Mouse (Mus musculus): ENCODE results near the gene Hoxb3. TPM values are rescaled to one million over a fixed set of nuclear protein-coding genes. Genes with fewer than 3 reads are reported as not detected.

Hoxb3 gene
- total RNA-seq, 2 experiments from 2014 or later = 15.7 to 20.2 TPM

DNA sequence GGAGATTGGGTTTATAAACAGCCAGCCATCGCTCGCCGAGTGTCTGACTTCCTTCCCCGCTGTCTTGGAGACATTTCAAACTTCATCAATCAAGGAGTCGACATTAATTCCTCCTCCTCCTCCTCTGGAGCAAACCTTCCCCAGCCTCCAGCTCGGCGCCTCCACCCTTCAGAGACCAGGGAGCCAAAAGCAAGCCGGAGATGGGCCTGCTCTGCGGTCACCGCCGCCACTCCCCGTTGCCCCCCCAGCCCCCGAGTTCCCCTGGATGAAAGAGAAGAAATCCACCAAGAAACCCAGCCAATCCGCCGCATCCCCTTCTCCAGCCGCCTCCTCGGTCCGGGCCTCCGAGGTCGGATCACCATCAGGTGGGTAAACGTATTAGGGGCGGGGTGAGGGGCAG lies 28.7 kb downstream of the Hoxb3 start:
- DNase-seq = peak; percentile 77 to 79

DNA sequence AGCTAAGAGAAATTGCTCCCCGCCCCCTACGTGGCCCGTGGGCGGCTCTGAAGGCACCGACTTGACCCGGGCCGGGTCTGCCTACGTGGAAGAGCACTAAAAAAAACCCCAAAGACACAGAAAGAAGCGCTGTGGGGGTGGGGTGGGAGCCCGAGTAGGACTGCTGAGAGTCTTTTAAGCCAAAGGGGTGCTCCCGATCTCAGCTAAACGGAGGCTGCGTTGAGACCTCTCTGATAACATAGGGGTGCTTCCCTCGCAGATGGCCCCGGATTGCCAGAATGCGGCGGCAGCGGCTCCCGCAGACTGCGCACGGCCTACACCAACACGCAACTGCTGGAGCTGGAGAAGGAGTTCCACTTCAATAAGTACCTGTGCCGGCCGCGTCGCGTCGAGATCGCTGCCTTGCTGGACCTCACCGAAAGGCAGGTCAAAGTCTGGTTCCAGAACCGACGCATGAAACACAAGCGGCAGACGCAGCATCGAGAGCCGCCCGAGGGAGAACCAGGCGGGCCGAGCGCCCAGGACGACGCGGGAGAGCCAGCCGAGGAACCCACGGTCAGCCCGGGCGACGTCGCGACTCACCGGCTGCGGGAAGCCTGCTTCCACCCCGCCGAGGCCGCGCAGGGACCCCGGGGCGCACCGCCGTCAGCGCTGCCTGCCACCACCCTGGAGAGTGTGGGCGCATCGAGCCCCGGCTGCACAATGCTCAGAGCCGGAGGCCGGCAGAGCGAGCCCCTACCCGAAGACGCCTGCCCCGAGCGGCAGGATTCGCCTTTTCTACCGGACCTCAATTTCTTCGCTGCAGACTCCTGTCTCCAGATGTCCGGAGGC lies 29.8 kb downstream of the Hoxb3 start:
- peak; percentile 70 to 82 for DNase-seq

DNA sequence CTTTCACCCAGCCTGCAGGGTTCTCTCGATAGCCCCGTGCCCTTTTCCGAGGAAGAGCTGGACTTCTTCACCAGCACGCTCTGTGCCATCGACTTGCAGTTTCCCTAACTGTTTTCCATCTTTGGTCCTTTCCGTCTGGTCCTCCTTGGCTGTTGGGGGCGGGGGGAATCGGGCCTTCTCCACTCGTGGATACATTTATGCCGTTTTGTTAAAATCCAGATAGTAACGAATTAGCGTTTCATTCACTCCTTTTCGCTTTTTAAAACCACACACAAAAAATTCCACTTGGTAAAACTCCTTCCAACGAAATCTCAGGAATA lies 30.4 kb downstream of the Hoxb3 start:
- DNase-seq = no peak

DNA sequence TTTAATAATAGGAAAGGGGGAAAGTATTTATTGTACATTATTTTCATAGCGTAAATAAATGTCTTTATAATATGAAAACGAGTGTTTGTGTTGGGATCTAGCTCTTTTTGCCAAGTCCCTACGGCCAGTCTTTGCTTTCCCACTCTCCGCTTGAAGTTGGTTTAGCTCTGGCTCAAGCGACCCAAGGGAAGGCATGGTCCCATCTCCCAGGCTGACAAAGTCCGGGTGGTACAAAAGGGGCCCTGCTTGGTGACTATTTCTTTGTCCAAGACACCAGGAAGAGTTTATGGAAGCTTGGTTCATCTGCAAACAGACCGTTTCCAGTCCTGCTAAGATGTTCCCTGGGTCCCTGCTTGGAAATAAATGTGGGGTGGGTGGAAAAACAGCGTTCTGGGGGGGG lies 30.8 kb downstream of the Hoxb3 start:
- DNase-seq = peak in 1 of 2 experiments; percentile 37

DNA sequence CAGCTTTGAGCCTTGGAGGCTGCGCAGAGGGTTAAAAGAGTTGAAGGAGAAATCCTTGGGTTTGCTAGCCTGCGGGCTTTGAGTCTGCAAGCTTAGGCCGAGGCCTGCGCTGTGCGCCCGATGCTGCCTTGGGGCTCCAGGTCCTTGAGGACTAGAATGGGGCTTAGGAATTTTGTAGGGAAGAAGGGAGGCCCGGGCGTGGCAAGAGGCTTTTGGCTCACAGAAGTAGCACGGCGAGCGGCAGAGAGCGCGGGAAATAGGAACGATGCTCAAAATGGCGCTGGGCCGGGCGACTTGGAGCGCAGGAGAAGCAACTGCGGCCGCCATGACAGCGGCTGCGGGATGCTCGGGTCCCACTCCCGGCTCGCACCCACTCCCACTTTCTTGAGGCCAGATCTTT lies 31.2 kb downstream of the Hoxb3 start:
- DNase-seq = peak; percentile 73 to 74

DNA sequence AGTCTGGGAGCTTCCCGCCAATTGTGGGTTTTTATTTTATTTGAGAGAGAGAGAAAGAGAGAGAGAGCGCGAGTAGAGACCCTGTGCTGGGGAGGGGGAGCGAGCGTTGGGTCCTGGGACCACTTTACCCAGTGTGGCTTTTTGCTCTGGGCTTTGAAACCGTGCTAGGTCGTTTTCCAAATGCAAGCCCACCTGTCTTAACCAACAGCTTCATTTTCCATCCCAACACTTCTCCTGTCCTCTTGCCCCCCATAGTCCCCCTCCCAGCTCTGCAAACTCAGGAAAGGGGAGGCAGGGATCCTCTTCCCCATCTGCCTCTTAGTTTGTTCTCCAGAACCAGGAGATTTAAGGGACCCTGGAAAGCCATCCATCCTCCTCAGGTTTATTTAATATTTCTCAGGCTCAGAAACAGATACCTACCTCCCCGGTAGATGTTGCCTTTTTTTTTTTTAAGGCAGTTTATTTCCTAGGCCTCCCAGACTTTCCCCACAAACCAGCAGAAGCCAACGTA lies 31.7 kb downstream of the Hoxb3 start:
- DNase-seq = no peak

DNA sequence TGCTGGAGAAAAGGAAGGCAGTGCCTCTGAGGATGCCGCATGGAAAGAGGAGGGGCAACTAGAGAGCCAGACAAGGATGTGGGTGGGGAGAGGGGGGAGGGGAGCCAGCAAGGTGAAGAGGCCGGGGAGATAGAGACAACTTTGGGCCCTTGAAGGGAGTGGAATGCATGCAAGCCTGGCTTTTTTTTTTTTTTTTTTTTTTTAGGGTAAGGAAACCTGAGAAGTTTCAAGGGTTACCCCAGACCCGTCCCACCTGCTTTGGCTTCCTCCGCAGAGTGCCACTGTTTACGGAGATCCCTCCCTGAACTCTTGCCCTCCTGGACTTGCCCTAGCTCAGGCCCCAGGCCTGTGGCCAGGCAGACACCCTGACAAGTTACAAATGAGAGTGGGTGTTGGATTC lies 40.7 kb downstream of the Hoxb3 start:
- no peak for DNase-seq

DNA sequence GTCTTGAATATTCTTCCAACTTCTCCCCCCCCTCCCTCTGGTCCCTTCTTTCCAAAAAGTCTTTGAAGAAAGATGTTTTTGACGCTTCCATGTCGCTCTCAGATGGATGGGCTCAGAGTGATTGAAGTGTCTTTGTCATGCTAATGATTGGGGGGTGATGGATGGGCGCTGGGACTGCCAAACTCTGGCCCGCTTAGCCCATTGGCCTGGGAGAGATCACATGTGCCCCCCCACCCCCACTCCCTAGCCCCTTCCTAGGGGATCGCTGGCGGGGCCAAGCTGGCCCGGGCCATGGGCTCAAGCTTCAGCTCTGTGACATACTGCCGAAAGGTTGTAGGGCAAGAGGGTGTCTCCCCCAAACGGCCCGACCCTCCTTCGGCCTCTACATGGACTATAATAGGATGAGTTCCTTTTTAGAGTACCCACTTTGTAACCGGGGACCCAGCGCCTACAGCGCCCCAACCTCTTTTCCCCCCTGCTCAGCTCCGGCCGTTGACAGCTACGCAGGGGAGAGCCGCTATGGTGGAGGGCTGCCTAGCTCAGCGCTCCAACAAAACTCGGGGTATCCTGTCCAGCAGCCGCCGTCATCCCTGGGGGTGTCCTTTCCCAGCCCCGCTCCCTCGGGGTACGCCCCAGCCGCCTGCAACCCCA lies 42.4 kb downstream of the Hoxb3 start, which contains the start of gene Hoxb1:
TSS of gene Hoxb1 (plus strand) at position 312 of the 651 bp plus-strand sequence.
- DNase-seq = no peak

DNA sequence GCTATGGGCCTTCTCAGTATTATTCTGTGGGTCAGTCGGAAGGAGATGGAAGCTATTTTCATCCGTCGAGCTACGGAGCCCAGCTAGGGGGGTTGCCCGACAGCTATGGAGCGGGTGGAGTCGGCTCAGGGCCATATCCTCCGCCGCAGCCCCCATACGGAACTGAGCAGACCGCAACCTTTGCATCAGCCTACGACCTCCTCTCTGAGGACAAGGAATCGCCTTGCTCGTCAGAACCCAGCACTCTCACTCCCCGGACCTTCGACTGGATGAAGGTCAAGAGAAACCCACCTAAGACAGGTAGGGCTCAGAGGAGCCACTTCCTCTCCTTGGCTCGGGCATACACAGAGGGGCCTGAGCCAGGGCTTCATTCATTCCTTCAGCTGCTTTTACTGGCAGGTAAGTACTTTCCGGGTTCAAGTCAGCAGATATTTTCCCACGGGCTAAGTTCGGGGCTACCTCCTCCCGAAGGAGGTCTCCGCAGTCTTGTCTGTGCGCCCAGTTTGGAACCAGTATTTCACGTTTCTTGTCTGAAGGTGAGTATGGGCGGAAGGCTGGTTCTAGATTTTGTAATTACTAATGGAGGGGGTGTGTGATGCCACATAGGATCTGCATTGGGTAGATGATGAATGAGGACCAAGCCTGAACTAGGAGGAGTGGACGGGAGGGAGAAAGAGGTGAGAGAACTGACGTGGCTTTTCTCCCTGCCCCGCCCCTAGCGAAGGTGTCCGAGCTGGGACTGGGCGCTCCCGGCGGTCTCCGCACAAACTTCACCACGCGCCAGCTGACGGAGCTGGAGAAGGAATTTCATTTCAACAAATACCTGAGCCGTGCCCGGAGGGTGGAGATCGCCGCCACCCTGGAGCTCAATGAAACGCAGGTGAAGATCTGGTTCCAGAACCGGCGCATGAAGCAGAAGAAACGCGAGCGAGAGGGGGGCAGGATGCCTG lies 43.2 kb downstream of the Hoxb3 start:
- peak in 1 of 2 experiments; percentile 27 for DNase-seq

DNA sequence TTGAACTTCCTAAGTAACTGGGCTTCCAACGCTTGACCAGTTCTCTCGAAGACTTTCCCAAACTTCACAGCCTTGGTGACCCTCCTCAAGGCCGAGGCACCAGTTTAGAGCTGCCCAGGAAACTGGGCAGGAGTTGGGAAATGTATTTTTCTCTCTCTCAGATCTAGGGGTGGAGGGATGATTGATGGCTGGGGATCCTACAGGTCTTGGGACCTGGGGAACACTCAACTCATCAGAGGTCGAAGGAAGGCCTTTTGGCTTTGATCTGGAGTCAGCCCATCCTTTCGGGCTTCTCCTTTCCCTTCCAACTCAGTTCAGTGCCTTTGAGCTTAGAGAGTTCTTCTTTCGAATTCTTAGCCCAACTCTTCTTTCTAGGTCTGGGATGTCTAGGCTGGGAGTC lies 44.0 kb downstream of the Hoxb3 start:
- no peak for DNase-seq

DNA sequence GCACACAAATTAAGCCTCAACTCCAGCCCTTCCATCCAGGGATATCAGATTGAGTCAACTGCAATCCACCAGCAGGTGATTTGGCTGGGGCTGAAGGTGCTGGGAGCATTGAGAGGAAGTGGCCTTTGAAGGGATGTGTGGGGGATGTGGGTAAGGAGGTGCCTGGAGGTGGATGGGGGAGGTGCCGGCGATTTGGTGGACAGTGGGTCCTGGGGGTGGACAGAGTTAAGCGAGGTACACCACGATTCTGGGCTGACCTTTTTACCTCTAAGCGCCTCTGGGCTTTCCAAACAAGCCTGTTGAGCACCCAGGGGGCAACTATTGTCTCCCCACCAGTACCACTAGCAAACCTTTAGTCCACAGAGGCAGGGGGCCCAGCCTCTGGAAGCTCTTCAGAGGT lies 45.6 kb downstream of the Hoxb3 start:
- DNase-seq = no peak

DNA sequence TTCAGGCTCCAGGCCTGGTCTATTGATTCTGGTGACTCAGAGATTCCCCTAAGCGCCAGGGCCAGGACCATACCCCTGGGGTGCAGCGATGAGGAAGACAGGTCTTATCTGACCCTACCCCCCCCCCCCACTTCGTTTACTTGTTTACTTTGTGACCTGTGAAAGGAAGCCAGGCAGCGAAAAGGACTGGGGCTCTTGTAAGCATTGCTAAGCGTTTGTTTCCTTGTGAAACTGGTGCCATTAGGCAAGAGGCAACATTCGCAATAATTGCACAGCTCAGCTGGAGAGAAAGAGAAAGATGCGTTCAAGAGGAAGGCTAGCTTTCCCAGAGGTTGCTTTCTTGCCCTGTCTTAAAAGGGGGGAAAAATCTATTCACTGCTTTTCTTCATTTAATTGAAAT lies 46.0 kb downstream of the Hoxb3 start:
- no peak for DNase-seq

DNA sequence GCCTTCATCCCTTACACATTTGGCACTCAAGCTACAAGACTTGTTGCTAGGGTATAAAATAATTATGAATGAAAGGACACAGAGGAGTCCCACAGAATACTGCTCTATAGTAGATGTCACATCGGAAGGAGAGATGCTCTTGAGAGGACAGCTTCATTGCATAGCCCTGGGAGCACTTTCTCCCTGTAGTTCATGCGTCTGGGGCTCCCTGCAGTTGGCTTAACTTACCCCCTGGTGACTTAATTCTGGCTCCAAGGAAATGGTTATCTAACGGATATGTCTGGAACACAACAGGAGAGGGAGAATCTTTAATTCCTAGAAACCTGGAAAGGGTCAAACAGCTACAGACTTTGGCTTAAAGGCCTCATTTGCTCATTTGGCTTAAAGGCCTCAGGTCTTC lies 48.6 kb downstream of the Hoxb3 start:
- DNase-seq = no peak

DNA sequence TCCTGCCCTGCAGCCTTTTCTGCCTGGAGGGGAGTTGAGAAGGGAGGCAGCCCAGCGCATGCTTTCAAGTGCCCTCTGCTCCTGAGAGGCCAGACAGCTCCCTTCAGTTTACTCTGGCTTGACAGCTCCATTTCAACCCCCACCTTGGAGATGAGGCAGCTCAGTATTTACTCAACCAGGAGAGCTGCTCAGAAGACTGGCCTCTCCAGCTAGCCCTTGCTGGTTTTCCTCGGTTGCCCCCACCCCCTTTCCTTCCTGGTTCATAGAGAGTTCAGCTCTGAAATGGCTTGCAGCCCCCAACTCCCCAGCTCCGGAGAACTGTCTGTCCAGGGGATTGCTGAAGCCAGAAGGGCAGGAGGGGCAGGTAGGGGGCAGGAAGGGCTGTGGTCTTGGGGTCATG lies 49.4 kb downstream of the Hoxb3 start:
- DNase-seq = no peak

DNA sequence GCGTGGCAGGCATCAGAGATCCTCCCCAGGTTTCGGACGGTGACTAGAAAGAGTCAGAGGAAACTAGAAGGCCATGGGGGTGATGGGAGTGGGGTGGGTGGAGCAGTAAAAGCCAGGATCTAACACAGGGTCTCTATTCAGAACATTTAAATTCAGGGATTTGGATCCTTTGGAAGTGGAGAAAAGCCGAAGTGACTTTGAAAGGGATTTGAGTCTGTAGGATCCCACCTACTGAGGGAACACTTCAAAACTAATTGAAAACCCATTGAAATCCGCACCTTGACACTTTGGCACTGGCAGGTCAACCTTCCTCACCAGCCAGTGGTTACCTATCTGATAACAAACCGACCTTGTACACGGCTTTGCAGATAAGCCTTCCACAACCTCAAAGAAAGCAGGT lies 51.7 kb downstream of the Hoxb3 start:
- no peak for DNase-seq

DNA sequence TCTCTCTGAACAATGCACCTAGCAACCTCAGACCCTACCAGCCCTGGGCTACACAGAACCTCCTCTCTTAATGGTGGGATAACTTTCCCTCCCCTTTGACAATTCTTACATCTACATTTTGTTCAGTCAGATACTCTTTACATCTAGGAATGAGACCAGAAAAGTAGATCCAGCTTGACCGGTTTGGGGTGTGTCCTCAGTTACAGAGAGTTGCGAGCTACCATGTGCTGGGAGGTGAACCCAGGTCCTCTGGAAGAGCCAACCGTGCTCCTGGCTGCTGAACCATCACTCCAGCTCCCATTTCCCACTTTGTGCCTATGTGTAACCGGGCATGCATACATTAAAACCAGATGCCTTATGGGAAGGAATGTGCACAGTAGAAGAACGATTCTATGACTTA lies 60.3 kb downstream of the Hoxb3 start:
- no peak for DNase-seq

DNA sequence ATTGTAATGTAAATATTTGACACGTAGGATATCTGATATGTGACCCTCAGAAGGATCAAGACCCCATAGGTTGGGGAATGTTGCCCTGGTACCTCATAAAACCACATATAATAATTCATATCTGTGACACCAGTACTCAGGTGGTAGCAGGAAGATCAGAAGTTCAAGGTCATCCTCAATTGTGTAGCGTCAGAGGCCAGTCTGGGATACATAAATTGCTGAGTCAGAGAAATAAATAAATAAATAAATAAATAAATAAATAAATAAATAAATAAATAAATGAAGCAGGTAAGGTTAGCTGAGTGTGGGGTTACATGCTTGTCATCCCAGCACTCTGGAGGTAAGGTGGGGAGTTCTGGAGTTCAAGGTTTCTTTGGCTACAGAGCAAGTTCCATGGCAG lies 64.5 kb downstream of the Hoxb3 start:
- DNase-seq = no peak

DNA sequence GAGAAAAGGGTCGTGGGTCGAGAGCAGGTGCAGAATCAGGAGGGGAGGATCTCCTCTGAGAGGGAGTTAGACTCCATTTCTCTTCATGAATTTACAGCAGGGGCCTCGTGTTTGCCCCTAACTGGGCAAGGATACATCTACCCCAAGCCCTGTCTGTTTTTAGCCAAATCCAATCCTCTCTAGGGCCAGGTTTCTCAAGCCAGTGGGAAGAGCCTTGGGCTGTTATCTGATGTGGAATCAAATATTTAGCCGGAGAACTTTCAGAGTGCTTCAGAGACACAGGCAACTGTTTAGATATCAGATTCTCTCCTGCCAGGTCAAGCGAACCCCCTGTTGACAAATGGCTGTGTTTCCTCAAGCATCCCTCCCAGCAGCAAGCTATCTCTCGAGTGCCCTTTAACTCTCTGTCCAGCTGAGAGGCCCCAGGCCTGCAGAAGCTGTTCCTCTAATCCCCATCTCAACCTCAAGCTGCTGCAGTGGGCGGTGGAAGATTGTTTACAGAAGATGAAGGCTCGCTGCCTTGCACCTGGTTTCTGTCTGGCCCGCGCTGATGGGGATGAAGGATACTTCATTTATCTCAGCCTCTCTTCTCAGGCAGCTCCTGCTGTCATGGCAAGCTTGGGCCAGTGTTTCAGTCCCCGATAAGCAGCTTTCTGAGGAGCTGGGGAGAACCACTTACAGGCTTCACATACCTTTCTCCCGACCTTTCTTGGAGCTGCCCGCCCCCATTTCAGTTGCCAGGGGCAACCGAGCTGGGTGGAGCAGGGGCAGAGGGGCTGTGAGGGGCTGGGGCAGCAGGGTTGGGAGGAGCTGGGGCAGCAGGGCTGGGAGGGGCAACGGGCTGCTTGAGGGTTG lies 73.9 kb downstream of the Hoxb3 start:
- no peak for DNase-seq

Measured in adrenal gland, postnatal 36 days (tissue).